Mouse (Mus musculus): ENCODE data around the gene Med8. TPM values are rescaled to one million over a fixed set of nuclear protein-coding genes. Genes with fewer than 3 reads are reported as not detected.
A peak's percentile ranks its signal among the peaks of the same experiment; 100 is the strongest.

The Med8 gene
- polyA plus RNA-seq, 1 experiment from 2014 or later = 95.8 TPM

- Histone ChIP-seq H3K9ac (replicated peaks; ENCODE audit: low read depth) (no peak overlapping the region), H3K36me3 (ENCODE audit: insufficient read depth, low read length) (no peaks in the 10 kb centered on the region), H3K27me3 (replicated peaks; ENCODE audit: insufficient read depth, low read length) (no peaks in the 10 kb centered on the region), H3K4me3 (ENCODE audit: low read depth, low read length) (no peak overlapping the region), H3K4me1 (ENCODE audit: insufficient read depth, low read depth, low read length) (peaks cover 7% of the 10 kb centered on the region; the same call in 1 of the 2 replicates), H3K27ac (ENCODE audit: low read length) (no peak overlapping the region), H3K4me2 (replicated peaks; ENCODE audit: low read depth, low read length) (no peak overlapping the region), H3K9me3 (ENCODE audit: low read length) (no peaks in the 10 kb centered on the region)
- DNase-seq (ENCODE audit: low spot score) = no peak
- ATAC-seq = no peak
- TF ChIP-seq EP300 (IDR thresholded peaks at IDR 0.05) (no peak), CTCF (IDR thresholded peaks at IDR 0.05) (no peak)
- 79% methylated on average over 10 of the region's 10 CpGs for WGBS
These were observed 36.0 kb downstream of the Med8 start for GRCm38 (mm10) chr4:118445088-118445487.

- Histone ChIP-seq H3K4me1 (ENCODE audit: insufficient read depth, low read depth, low read length) (peaks cover 7% of the 10 kb centered on the region; the same call in 1 of the 2 replicates), H3K36me3 (ENCODE audit: insufficient read depth, low read length) (no peaks in the 10 kb centered on the region), H3K9me3 (ENCODE audit: low read length) (no peaks in the 10 kb centered on the region), H3K4me3 (ENCODE audit: low read depth, low read length) (peak overlapping the region; percentile 27), H3K4me2 (replicated peaks; ENCODE audit: low read depth, low read length) (peak overlapping the region; percentile 59), H3K27me3 (replicated peaks; ENCODE audit: insufficient read depth, low read length) (no peaks in the 10 kb centered on the region), H3K9ac (replicated peaks; ENCODE audit: low read depth) (no peak overlapping the region; the same call in 1 of the 2 replicates), H3K27ac (ENCODE audit: low read length) (0 out of 2 replicates have a peak overlapping the region, but pooled peaks have one; percentile 20)
- DNase-seq (ENCODE audit: low spot score) (peak; percentile 65), ATAC-seq (peak; percentile 88)
- WGBS = 22% methylated on average over 18 of the region's 18 CpGs
- peak; percentile 49 for TF ChIP-seq CTCF (IDR thresholded peaks at IDR 0.05)
- TF ChIP-seq EP300 (IDR thresholded peaks at IDR 0.05) = no peak
These were observed 36.8 kb downstream of the Med8 start for GRCm38 (mm10) chr4:118445781-118446414.

DNA sequence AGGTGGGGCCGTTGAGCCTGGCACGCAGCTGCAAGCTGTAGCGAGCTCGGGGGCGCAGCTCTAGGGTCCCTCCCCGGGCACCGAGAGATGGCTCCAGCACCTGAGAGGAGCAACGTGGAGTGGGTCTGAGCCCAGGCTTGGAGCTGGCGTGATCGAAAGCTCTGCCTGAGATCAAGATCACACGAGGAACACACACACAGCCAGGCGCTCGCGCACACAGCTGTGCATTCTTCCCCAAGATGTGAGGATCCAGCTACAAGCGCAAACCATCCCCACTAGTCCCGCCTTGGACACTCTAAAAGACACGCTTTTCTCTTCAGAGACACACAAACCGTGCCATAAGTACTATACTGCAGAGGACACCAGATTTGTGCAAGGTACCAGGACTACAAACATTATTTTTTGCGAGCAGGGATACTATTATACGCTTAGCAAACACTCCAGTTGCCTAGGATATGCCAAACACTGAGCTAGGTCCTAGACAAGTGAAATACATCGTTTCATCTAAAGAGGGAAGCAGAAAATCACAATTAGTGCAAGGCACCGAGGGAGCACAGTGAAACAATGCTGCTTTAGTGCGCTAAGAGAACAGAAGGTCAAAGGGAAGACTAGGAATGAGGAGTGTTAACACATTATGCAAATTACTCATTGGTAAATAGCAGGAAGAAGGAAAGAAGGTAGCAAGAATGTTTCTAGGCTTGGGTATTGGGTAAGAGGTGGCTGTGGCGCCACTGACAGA lies 37.4 kb downstream of the Med8 start:
- Histone ChIP-seq H3K9ac (replicated peaks; ENCODE audit: low read depth) (no peak overlapping the region; the same call in 1 of the 2 replicates), H3K27me3 (replicated peaks; ENCODE audit: insufficient read depth, low read length) (no peaks in the 10 kb centered on the region), H3K9me3 (ENCODE audit: low read length) (no peaks in the 10 kb centered on the region), H3K4me3 (ENCODE audit: low read depth, low read length) (peak overlapping the region; percentile 27), H3K27ac (ENCODE audit: low read length) (no peak overlapping the region), H3K36me3 (ENCODE audit: insufficient read depth, low read length) (no peaks in the 10 kb centered on the region), H3K4me2 (replicated peaks; ENCODE audit: low read depth, low read length) (peak overlapping the region; percentile 59), H3K4me1 (ENCODE audit: insufficient read depth, low read depth, low read length) (peaks cover 7% of the 10 kb centered on the region; the same call in 1 of the 2 replicates)
- peak; percentile 64 for DNase-seq (ENCODE audit: low spot score)
- TF ChIP-seq CTCF (IDR thresholded peaks at IDR 0.05) = peak; percentile 19; the same call in 1 of the 2 replicates
- no peak for TF ChIP-seq EP300 (IDR thresholded peaks at IDR 0.05)
- 26% methylated on average over 24 of the region's 24 CpGs for WGBS
- ATAC-seq = peak; percentile 31

DNA sequence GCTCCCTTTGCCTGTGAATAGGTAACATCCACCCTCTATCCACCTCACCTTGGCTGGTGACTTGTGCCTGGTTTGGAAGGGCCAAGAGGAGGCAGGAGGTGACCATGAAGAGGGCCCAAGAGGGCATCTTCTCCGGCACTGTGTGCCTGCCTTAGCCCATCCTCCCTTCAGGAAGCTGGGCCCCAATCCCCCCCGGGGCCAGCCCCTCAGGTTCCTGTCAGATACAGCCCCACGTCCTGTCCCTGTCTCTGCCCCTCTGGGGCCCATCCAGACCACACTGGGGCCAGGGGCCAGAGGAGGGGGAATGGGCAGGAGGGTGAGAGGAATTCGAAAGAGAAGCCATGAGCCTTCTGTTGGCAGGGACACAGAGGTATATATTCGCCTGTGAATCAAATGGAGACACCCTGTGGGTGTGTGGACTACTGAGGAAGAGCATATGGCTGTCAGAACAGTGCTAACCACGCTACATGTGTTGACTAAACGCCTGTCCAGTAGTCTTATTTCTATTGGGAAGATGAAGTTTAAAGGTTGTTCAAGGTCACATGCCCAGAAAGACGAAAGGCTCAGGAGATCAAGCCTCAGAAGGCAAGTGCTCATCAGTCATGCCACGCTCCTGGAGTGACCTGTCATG lies 48.3 kb downstream of the Med8 start, which contains the start of gene Mpl:
Gene Mpl (minus strand): TSS at position 169 of the 631 bp plus-strand sequence.
- Histone ChIP-seq H3K9ac (replicated peaks; ENCODE audit: low read depth) (no peak within 1 kb of the TSS), H3K4me3 (ENCODE audit: low read depth, low read length) (no peak within 1 kb of the TSS), H3K4me1 (ENCODE audit: insufficient read depth, low read depth, low read length) (no peaks in the 10 kb centered on the region), H3K36me3 (ENCODE audit: insufficient read depth, low read length) (no peaks in the 10 kb centered on the region), H3K4me2 (replicated peaks; ENCODE audit: low read depth, low read length) (no peak within 1 kb of the TSS), H3K9me3 (ENCODE audit: low read length) (no peaks in the 10 kb centered on the region), H3K27me3 (replicated peaks; ENCODE audit: insufficient read depth, low read length) (no peaks in the 10 kb centered on the region), H3K27ac (ENCODE audit: low read length) (no peak within 1 kb of the TSS)
- no peak for TF ChIP-seq EP300 (IDR thresholded peaks at IDR 0.05)
- TF ChIP-seq CTCF (IDR thresholded peaks at IDR 0.05) = no peak
- DNase-seq (ENCODE audit: low spot score) (no peak), ATAC-seq (no peak)
- WGBS = 50% methylated on average over 9 of the region's 9 CpGs

GRCm38 (mm10) chr4:118464956-118465355 lies 55.8 kb downstream of the Med8 start:
- H3K4me3 ChIP-seq (ENCODE audit: low read depth, low read length) = no peak overlapping the region
- no peak for DNase-seq (ENCODE audit: low spot score)
- no peak overlapping the region for H3K4me2 ChIP-seq (replicated peaks; ENCODE audit: low read depth, low read length)
- H3K9me3 ChIP-seq (ENCODE audit: low read length) = no peaks in the 10 kb centered on the region
- WGBS = 74% methylated on average over 3 of the region's 3 CpGs
- no peak for TF ChIP-seq CTCF (IDR thresholded peaks at IDR 0.05)
- no peak for TF ChIP-seq EP300 (IDR thresholded peaks at IDR 0.05)
- H3K36me3 ChIP-seq (ENCODE audit: insufficient read depth, low read length) = no peaks in the 10 kb centered on the region
- ATAC-seq = no peak
- H3K27me3 ChIP-seq (replicated peaks; ENCODE audit: insufficient read depth, low read length) = no peaks in the 10 kb centered on the region
- H3K9ac ChIP-seq (replicated peaks; ENCODE audit: low read depth) = no peak overlapping the region
- no peak overlapping the region for H3K27ac ChIP-seq (ENCODE audit: low read length)
- H3K4me1 ChIP-seq (ENCODE audit: insufficient read depth, low read depth, low read length) = no peaks in the 10 kb centered on the region

Other genes starting within 250 kb of the Med8 start
- gene Kdm4a, start 229.3 kb upstream of the Med8 start, polyA plus RNA-seq (2015; fragmentation: Nextera tagmentation; extraction: Ambion mirVana) = 20.3 and 23.4 TPM in 2 replicates
- 65.1 and 85.0 TPM in 2 replicates for gene Ptprf, start 117.9 kb upstream of the Med8 start, polyA plus RNA-seq (2015; fragmentation: Nextera tagmentation; extraction: Ambion mirVana)
- 6.1 TPM in 2 replicates for gene Szt2, start 64 bp upstream of the Med8 start, polyA plus RNA-seq (2015; fragmentation: Nextera tagmentation; extraction: Ambion mirVana)
- gene Elovl1, start 18.8 kb downstream of the Med8 start, polyA plus RNA-seq (2015; fragmentation: Nextera tagmentation; extraction: Ambion mirVana) = 351 and 356 TPM in 2 replicates
- gene Cdc20, start 28.0 kb downstream of the Med8 start, polyA plus RNA-seq (2015; fragmentation: Nextera tagmentation; extraction: Ambion mirVana) = 16.5 and 20.2 TPM in 2 replicates
- 1.1 TPM in 2 replicates for gene Mpl, start 48.2 kb downstream of the Med8 start, polyA plus RNA-seq (2015; fragmentation: Nextera tagmentation; extraction: Ambion mirVana)
- 108 and 119 TPM in 2 replicates for gene Tie1, start 80.7 kb downstream of the Med8 start, polyA plus RNA-seq (2015; fragmentation: Nextera tagmentation; extraction: Ambion mirVana)
- gene 2610528J11Rik, start 117.7 kb downstream of the Med8 start, polyA plus RNA-seq (2015; fragmentation: Nextera tagmentation; extraction: Ambion mirVana) = 23.1 and 23.2 TPM in 2 replicates
- gene Tmem125, start 134.7 kb downstream of the Med8 start, polyA plus RNA-seq (2015; fragmentation: Nextera tagmentation; extraction: Ambion mirVana) = 16.7 and 17.4 TPM in 2 replicates
- gene Cfap57, start 211.4 kb downstream of the Med8 start, polyA plus RNA-seq (2015; fragmentation: Nextera tagmentation; extraction: Ambion mirVana) = 1.7 and 2.1 TPM in 2 replicates
- 85.5 and 87.8 TPM in 2 replicates for gene Ebna1bp2, start 211.5 kb downstream of the Med8 start, polyA plus RNA-seq (2015; fragmentation: Nextera tagmentation; extraction: Ambion mirVana)
- gene Olfr62, start 249.6 kb downstream of the Med8 start, polyA plus RNA-seq (2015; fragmentation: Nextera tagmentation; extraction: Ambion mirVana) = not detected in 2 replicates

Measured in lung, postnatal 0 days (tissue).